Mouse (Mus musculus): ENCODE results near the gene Rex2. TPM values are rescaled to one million over a fixed set of nuclear protein-coding genes. Genes with fewer than 3 reads are reported as not detected.
"Not testable (repeated sequence)": the region's sequence is repeated elsewhere in the genome, so short reads cannot be mapped to it uniquely, and the experiment has no call there.

Rex2 gene
- total RNA-seq (2021) = 1 to 10 TPM in 1 of 2 experiments, under 1 TPM in 1; 0.78 to 1.1 TPM
- long read RNA-seq, experiment 1 = 0 reads
- long read RNA-seq, experiment 2 = 0 reads

DNA sequence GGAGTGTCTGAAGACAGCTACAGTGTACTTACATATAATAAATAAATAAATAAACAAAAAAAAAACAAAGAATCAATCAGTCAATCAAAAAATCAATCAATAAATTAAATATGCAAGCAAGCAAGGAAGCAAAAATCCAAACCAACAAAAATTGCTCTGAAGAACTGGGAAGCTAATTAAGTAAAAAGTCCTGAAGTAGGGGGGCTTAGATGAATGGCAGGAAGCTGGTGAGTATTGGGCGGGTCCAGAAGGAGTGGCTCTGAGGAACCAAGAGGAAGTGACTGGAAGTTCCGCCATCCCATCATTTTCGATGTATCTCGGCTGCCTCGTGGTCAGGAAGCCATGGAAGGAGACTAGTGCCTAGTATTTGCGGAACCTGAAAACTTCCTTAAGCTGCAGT, at the start of gene Rex2:
Gene Rex2, plus strand, starts transcription at position 301 of the 400 bp plus-strand sequence.
- intact Hi-C loops (cut with DNase I); DNase-seq: not testable (repeated sequence)

DNA sequence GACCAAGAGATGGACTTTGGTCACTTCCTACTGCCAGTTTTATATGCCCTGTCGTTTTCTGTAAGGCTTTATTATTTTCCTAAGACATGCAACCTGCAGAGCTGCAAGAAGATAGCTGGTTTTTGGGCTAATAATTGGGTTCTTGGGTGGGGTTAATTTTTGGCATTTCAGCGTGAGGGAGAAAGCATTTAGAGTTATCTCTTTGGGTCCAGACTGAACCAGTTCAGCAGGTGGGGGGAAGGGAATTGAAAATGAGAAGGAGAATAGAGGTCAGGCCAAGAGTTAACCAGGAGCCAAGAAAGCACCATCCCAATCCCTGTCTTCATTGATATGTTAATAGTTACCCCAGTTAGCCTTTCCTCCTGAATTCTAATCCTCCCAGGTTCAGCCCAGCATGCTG, 45.1 kb upstream of the Rex2 start:
- DNase-seq; intact Hi-C loops (cut with DNase I): not testable (repeated sequence)

- intact Hi-C loops (cut with DNase I); DNase-seq: not testable (repeated sequence)
Measured at GRCm38 (mm10) chr4:147018400-147018799, 3.2 kb upstream of the Rex2 start.

DNA sequence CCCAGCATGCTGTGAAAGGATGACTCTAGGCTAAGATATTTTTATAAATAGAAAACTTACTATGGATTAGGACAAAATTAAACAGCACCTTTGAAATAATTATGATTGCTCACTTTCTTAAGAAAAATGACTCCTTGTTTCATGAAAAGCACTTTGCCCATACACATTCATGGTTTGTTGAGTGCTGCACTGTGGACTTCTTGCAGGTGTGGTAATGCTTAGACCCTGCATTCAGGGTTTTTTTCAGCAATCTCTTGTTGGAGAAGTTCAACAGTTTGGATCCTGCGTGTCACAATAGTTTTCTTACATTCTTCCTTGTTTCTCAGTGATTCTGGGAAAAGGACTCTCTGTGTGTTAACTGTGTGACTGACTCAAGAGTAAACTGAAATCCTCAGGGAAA, 4.7 kb downstream of the Rex2 start:
- intact Hi-C loops (cut with DNase I); DNase-seq: not testable (repeated sequence)

- intact Hi-C loops (cut with DNase I); DNase-seq: not testable (repeated sequence)
Measured at GRCm38 (mm10) chr4:147031308-147032036, 9.8 kb downstream of the Rex2 start.

- intact Hi-C loops (cut with DNase I); DNase-seq: not testable (repeated sequence)
Measured at GRCm38 (mm10) chr4:147063768-147064167, 42.1 kb downstream of the Rex2 start.

DNA sequence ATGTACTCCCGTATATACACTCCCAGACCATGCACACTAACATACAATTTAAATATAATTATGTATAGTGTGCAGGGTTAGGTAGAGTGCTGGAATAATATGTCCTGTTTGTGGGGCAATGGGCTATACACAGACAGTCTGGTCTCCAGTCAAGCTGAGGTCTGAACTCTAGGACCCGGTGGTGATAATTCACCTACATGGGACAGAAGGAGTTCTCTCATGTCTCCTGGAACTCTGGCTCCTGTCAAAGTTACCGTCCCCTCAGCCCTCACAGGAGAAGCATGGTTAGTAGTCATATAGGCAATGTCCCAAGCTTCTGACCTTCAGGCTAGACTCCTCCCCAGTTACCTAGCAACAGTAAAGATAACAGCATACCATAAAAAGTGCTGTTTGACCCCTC, 44.2 kb downstream of the Rex2 start:
- intact Hi-C loops (cut with DNase I); DNase-seq: not testable (repeated sequence)

DNA sequence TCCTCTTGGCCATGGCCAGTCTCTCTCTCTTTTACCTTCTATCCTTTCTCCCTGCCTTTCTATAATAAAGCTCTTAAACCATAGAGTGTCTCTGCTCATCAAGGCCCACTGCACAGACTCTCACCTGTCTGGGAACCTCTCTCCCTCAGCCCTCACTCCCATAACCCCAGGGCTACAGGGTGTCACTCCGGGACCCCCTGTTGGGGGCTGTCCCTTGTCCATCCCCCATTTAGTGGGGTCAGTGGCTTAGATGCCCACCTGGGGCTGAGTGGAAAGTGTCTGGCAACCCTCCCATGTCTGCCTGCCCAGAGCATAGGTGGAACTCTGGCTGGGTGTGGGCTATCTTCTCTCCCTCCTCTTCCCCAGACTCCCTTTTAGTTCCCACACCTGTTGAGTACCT, 44.7 kb downstream of the Rex2 start:
- DNase-seq; intact Hi-C loops (cut with DNase I): not testable (repeated sequence)

DNA sequence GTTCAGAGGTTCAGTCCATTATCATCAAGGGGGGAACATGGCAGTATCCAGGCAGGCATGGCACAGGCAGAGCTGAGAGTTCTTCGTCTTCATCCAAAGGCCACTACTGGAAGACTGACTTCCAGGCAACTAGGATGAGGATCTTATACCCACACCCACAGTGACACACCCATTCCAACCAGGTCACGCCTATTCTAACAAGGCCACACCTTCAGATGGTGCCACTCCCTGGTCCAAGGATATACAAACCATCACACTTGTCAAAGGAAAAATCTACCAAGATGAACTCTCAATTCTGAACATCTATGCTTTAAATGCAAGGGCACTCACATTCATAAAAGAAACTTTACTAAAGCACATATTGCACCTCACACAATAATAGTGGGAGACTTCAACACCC, 74.0 kb downstream of the Rex2 start:
- intact Hi-C loops (cut with DNase I); DNase-seq: not testable (repeated sequence)

DNA sequence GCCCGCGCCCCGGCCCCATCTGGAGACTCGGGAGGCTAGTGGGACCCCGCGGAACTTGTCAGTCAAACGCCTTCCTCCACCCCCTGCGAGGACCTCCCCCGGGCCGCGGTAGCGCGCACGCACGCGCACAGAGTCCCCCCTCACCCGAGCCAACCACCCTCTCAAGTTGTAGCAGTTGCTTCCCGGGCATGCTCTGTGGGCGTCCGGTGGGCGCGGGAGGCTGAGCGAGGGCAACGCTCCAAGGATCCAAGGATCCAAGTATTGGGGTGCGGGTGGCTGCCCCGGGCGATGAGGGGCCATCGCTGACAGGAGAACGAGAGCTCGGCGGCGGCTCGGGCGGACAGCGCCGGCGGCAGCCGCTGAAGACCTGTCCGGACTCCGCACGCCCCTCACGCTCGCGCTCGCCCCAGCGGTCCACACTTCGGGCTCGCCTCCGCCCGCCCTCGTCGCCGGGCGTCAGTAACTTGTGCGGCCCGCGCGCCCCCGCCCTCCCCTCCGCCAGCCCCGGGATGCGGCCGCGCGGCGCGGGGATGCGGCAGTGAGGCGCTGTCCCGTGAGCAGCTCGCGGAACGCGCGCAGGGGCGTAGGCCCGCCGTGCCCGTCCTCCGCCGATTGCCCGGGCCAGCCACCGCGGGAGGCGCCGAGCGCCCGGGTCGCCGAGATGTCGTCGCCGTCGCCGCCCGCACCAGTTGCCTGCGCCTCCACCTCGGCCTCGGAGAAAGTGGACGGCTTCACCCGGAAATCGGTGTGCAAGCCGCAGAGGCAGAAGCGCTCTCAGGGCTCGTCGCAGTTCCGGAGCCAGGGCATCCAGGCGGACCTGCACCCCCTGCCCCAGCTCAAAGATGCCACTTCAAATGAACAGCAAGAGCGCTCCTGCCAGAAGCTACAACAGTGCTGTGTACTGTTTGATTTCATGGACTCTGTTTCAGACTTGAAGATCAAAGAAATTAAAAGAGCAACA, 80.3 kb downstream of the Rex2 start:
- intact Hi-C loops (cut with DNase I); DNase-seq: not testable (repeated sequence)

- intact Hi-C loops (cut with DNase I); DNase-seq: not testable (repeated sequence)
Measured at GRCm38 (mm10) chr4:147103814-147104213, 82.2 kb downstream of the Rex2 start.

Other genes with a start within 250 kb of the Rex2 start
- not detected for gene Gm21411, start 112.3 kb upstream of the Rex2 start, total RNA-seq (2021)
- gene Zfp989, start 49.9 kb upstream of the Rex2 start, total RNA-seq (2021) = under 1 TPM in 1 of 2 experiments, not detected in 1; 0.66 TPM
- gene Zfp991, start 110.2 kb downstream of the Rex2 start, total RNA-seq (2021) = 1 to 10 TPM; 7.4 to 7.7 TPM